Mouse (Mus musculus): ENCODE measurements around the gene Rdh16f2. TPM values are rescaled to one million over a fixed set of nuclear protein-coding genes. Genes with fewer than 3 reads are reported as not detected.
"Not testable (repeated sequence)": the region's sequence is repeated elsewhere in the genome, so short reads cannot be mapped to it uniquely, and the experiment has no call there.

The Rdh16f2 gene
- total RNA-seq, 2 experiments from 2014 or later = not detected

DNA sequence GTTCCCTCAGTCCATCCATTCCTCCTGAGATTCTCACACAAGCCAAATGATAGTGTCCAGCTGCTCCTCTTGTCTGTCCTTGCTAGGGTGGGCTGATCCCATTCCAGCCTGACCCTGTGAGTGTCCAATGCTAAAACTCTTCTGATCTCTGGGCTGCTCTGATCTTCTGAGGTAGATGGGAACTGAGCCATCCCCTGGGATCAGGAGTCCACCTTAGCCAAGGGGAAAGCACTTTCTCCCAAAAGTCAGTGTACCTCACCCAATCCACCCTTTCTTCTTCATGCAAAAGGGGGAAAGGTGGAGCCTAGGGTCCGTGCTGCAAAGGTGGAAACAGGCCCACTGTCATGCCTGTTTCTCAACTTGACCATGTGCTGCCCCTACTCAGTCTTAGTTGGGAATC lies 25.2 kb downstream of the Rdh16f2 start:
- no peak for DNase-seq

DNA sequence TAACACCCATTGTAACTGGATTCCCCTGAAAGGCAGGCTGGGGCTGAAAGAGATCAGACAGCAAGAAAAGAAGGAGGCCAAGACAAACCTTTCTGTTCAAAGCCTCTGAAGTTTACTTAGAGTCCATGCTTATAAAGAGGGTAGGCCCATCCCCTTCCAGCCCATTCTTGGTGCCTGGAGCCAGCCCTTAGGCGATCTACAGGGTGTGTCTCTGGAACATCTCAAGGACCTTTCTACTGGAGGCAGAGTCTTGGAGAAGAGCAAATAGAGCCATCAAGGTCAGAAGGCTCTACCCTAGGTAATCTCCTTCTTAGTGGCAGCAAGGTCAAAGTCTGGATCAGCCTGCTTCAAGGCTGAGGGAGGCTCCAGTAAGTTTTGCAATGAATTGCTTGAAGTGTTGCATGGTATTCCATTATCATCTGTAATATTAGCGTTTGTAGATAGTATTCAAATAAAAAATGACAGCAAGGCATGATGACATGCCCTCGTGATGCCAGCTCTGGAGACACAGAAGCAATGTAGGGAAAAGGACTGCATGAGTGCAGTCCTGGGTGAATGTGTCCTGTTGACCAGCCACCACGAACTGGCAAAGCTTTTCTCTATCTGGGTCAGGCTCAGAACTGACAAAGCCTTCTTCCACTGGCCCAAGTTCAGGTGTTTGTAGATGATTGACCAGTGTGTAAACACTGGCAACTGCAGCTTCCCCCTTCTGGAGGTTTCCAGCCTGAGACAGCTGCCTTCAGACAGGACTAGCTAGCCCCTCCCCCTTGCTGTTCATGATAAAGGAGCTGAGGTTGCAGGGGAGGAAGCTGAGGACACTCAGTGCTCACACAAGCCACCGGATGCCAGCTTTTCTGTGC lies 27.1 kb downstream of the Rdh16f2 start:
- DNase-seq = peak in 1 of 2 experiments; percentile 27

DNA sequence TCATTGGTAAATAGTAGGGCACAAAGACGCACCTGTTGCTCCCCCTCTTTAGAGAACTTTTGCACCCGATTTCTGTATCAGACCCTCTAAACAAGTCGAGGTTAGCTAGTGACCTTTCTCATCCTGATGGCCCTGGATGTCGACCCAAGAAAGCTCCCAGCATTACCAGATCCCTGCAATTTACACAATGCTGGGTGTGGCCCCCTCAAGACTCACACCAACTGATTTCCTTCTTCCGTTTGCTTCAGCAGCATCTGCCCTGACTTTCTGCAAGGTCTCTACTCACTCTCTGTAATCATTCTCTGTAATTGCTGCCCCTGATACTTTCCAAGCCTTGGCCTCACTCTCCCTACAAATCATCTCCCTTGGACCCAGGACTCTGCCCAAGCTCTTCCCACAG lies 30.4 kb downstream of the Rdh16f2 start:
- no peak for DNase-seq

DNA sequence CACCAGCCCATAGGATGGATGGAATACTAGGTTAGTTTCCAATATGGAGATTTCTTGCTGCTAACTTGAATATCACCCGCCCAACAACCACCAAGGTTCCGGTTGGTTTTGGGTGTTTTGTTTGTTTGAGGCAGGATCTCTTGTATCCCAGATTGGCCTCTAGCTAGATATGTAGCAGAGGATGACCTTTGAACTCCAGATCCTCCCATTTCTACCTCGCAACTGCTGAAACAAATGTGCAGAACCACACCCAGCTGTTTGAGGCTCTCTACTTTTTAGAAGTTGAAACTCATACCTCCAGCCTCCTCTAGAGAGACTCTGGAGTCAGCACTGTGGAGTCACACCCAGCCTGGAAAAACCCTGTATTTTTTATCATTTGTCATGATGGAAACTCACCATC lies 31.2 kb downstream of the Rdh16f2 start:
- DNase-seq = no peak

DNA sequence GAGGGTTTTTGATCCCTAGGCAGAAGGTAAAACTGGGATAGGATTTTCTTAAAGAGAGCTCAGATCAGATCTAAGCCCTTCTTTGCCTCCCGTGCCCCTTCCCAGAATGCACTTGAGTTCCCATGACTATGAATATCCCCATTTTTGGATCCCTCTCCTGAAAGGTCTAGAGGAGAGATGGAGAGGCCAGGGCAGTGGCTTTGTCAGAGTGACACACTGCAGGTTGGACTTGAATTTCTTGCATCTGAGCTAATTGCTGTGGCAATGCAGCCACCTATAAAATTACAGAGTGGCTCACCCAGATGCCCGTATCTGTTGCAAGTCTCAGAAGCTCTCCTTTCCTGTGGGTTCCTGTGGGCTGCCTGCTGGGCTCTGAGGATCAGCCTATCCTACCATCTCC lies 31.9 kb downstream of the Rdh16f2 start, which contains the start of gene Sdr9c7:
Gene Sdr9c7, plus strand, starts transcription at position 301 of the 400 bp plus-strand sequence.
- DNase-seq = no peak

DNA sequence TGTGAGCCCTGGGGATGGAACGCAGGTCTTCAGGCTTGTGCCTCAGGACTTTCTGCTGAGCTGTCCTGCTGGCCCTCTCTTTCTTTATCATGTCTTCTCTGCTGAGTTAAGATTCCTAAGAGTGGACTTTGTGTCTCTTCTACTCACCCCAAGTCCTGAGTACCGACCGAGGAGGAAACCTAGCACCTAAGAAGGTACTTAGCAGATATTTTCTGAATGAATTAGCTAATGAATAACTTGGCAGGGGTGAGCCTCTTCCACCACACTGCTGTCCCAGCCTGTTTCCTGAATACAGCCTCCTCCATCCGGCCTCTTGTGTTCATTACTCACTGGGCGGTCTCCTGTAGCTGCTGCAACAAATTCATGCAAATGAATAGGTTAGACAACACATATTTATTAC lies 33.5 kb downstream of the Rdh16f2 start:
- DNase-seq = no peak

DNA sequence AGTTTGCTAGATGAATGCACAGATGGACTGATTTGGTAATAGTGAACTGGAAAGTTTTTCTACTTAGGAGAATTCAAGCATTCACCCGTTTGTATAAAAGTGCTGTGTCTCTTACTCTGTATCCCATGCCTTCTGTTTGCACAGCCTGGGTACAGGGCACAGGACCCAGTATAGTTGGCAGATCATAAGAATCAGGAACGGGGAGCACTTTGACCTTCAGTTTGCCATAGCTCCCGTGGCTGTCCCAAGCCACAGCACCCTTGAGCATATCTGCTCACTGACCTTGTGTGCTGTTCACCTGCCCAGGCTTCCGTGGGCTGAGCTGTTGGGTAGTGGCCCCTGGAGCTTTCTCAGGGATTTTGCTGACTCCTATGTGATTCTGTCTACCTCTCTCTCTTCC lies 35.5 kb downstream of the Rdh16f2 start:
- DNase-seq = no peak

DNA sequence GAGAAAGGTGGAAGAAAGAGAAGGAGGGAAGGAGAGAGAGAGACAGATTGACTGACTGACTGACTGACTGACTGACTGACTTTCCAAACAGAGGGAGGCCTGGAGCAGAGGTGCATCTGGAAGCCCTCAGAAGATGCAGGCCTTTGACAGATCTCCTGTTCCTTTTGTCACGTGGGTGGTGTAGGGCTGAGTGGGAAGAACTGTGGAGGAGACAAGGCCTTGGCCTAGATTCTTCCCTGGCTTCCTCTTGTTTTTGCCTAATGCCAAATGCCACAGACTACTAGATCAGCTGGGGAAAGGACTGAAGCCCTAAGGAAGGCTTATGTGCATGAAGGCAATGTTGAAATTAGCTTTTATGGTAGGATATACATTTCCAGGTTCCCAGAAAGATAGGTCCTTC lies 36.8 kb downstream of the Rdh16f2 start:
- DNase-seq = peak; percentile 55 to 56

DNA sequence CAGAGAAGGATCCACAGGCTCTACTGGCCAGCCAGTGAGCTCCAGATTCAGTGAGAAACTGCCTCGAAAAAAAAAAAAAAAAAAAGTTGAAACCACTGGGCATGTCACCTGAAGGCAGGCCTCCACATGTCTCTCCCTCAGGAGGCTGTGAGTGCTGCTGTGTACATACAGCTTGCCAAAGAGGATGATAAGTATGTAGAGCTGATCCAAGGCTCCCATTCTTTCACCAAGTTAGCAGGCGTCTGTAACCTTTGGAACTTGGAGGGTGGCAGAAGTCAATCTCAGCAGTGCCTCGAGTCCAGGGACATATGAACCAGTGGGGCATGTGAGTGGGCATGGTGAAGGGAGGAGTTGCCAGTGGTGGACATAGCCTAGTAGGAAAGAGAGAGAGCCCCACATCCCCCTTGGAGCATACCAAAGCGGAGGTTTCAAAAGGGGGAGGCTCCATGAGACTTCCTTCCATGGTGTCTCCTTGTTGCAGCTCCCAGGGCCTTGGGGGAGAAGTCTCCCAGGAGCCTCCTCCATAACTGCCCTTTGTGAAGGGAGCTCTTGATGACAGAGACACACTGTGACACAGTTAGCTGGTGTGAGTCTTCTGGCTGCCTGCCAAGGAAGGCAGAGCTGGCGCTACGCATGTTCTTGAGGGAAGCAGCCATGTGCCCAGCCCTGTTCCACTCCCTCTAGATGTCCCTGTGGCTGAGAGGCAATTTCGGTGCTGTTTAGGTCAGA lies 38.6 kb downstream of the Rdh16f2 start:
- peak; percentile 86 to 87 for DNase-seq

DNA sequence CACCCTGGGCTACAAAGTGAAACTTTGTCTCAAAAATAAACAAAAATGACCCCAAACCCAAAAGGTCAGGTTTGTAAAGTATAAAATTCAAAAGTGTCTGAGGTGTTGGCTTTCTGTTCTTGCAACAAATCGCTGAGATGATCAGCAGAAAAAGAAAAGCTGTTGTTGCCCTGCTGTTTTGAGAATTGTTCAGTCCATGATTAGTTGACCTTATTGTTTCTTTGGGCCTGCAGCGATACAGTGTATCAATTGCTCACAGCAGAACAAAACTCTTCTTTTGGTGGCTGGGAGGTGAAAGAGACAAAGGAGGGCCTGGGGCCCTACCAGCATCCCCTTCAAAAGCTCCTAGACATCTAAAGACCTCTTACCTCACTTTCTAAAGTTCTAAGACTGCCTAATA lies 39.9 kb downstream of the Rdh16f2 start:
- DNase-seq = no peak

DNA sequence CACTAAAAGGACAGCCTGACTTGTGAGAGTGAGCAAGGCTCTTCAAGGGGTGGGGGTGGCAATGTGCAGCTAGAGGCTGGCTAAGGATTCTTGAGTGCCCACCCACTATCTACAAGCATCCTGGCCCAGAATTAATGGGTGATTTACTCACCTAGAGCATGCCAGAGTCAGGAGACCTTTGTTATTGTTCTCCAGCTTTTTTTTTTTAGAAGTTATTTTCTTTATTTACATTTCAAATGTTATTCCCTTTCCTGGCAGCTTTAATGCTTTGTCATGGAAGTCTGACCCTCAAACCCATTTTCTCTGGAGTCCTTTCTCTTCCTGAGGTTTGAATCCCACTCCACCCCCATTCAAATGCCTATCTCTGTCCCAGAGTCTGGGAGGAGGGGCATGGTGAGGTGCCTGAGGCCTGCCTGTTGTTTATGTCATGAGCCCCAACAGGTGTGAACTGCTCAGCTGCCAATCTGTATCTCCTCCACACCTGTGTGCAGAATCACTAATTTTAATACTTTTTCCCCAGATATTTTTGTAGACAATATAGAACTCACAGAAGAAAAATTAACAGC lies 41.2 kb downstream of the Rdh16f2 start:
- no peak for DNase-seq

DNA sequence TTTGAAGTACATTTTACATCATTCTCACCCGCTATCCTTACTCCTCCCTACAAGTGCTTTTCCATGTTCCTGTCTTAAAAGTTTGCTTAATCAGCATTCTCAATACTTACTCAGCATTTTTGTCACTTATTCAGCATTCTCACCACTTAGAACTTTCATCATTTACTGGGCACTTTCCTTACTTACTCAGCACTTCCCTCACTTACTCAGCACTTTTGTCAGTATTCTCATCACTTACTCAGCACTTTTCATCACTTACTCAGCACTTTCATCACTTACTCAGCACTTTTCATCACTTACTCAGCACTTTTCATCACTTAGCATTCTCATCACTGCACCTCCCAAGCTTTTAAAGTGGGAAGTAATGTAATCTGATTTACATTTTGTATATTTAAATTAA lies 49.3 kb downstream of the Rdh16f2 start:
- DNase-seq = no peak

DNA sequence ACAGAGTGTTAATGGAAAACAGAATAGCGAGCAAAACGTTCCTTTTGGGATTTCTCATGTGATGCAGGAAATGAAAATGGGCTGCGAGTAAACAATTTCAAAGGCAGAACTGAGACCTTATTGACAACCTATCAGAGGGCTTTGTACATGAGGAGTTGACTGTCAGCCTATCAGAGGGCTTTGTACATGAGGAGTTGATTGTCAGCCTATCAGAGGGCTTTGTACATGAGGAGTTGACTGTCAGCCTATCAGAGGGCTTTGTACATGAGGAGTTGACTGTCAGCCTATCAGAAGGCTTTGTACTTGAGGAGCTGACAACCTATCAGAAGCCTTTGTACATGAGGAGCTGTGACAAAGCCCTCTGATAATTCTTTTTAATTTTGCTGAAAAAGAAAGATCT lies 50.9 kb downstream of the Rdh16f2 start:
- DNase-seq = not testable (repeated sequence)

DNA sequence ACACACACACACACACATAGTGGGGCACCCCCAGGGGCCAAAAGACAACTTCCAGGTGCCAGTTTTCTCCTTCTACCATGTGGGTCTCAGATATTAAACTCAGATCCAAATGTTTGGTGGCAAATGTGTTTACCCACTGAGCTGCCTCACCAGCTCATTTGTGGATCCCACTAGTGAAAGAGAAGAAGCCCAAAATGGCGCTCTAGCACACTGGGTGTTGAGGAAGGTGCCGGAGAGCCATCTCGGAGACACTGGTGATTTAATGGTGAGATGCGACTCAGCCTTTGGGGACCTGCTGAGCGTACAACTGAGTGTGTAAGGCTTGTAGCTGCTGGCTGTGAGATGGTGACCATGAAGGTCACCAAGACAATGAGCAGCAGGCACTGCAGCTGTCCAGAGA lies 51.4 kb downstream of the Rdh16f2 start:
- no peak for DNase-seq

DNA sequence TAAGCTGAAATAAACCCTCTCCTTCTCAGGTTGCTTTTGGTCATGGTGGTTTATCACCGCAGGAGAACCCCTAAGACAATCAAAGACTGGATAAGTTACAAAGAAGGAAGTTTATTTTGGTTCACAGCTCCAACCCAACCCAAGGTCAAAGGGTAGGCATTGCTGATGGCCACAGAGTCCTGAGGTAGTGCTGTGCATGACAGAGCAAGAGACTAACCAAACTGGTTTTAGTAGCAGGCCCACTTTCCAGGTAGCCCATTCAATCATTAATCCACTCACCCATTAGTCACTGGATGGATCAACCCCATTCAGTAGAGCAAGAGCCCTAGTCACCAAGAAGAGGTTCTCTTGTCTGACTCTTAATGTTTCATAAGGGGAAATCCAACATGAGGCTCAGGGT lies 56.0 kb downstream of the Rdh16f2 start:
- no peak for DNase-seq

DNA sequence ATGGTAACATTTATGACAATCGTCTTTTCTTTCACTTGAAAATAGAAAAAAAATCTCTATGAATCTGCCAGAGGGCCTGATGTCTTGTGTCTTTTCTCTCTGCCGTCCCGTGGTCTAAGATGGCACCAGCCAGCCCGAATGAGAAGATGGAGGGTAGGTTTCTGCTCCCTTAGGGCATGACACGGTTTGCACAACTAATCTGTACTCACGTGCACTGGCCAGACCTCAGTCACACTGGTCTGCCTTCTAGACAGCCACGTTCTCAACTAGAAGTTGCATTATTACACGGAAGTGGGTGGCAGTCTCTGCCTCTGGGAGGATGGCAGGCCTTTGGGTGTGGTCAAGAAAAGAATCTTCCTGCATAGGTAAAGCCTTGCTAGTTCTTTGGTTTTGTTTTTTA lies 56.8 kb downstream of the Rdh16f2 start:
- DNase-seq = no peak

DNA sequence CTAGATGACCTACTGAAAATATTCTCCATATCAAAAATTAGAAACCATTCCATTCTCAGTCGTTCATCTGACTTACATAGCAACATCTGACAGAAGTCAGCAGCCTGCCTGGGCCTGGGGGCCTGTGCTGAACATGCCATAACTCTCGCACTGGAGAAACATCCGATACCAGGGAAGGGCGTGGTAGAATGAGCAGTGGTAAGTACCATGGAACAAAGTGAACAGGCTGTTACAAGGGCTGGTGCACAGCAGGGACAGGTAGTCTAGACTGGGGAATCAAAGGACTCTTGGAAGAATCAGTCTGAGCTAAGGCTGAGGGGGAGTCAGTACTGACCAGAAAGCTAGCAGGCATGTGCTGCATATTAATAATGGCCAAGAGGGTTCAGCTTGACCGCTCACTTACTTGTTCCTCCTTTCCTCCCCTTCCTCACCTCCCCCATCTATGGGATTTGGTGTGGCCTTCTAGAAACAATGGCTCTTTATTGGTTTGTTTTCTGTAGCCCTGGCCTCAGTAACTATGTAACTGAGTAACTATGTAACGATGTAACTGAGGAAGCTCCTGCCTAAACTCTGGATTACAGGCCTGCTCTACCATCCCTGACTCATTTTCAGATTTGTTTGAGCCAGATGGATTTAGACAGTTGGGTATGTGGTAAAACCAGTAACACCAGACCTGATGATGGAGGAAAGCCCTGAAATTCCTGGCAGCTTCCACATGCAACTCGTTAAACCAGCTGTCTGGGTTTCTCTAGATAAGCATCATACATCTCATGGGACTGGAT lies 58.5 kb downstream of the Rdh16f2 start:
- DNase-seq = no peak

Other genes with a start within 250 kb of the Rdh16f2 start
- gene Lrp1, start 245.3 kb upstream of the Rdh16f2 start, total RNA-seq (2021) = 100 to 1,000 TPM; 192 to 251 TPM
- gene Stat6, start 223.5 kb upstream of the Rdh16f2 start, total RNA-seq (2021) = 10 to 100 TPM; 93.2 to 99.8 TPM
- 1 to 10 TPM; 6.5 to 7.3 TPM for gene Nemp1, start 199.6 kb upstream of the Rdh16f2 start, total RNA-seq (2021)
- gene Nab2, start 197.9 kb upstream of the Rdh16f2 start, total RNA-seq (2021) = 10 to 100 TPM; 19.7 to 32.0 TPM
- gene Myo1a, start 161.3 kb upstream of the Rdh16f2 start, total RNA-seq (2021) = 10 to 100 TPM in 1 of 2 experiments, under 1 TPM in 1; 0.95 to 13.8 TPM
- under 1 TPM in 1 of 2 experiments, not detected in 1; 0.43 TPM for gene Tac2, start 142.0 kb upstream of the Rdh16f2 start, total RNA-seq (2021)
- gene Zbtb39, start 126.9 kb upstream of the Rdh16f2 start, total RNA-seq (2021) = 10 to 100 TPM; 10.2 to 12.7 TPM
- gene Gpr182, start 114.7 kb upstream of the Rdh16f2 start, total RNA-seq (2021) = 10 to 100 TPM in 1 of 2 experiments, 1 to 10 TPM in 1; 7.3 to 10.9 TPM
- 1 to 10 TPM in 1 of 2 experiments, under 1 TPM in 1; 0.63 to 1.2 TPM for gene Rdh1, start 106.8 kb upstream of the Rdh16f2 start, total RNA-seq (2021)
- 1 to 10 TPM; 1.2 to 2.3 TPM for gene Rdh16f1, start 106.7 kb upstream of the Rdh16f2 start, total RNA-seq (2021)
- under 1 TPM in 1 of 2 experiments, not detected in 1; 0.36 TPM for gene Rdh9, start 90.1 kb upstream of the Rdh16f2 start, total RNA-seq (2021)
- gene Rdh16, start 65.3 kb upstream of the Rdh16f2 start, total RNA-seq (2021) = under 1 TPM; 0.43 to 0.53 TPM
- gene Rdh19, start 16.5 kb upstream of the Rdh16f2 start, total RNA-seq (2021) = under 1 TPM in 1 of 2 experiments, not detected in 1; 0.23 TPM
- under 1 TPM in 1 of 2 experiments, not detected in 1; 0.40 TPM for gene Rdh7, start 22.3 kb downstream of the Rdh16f2 start, total RNA-seq (2021)
- gene Sdr9c7, start 32.0 kb downstream of the Rdh16f2 start, total RNA-seq (2021) = under 1 TPM; 0.56 to 0.76 TPM
- gene Hsd17b6, start 141.1 kb downstream of the Rdh16f2 start, total RNA-seq (2021) = under 1 TPM in 1 of 2 experiments, not detected in 1; 0.23 TPM
- 1 to 10 TPM; 4.2 to 4.5 TPM for gene Prim1, start 148.7 kb downstream of the Rdh16f2 start, total RNA-seq (2021)
- gene Naca, start 169.1 kb downstream of the Rdh16f2 start, total RNA-seq (2021) = 100 to 1,000 TPM; 638 to 655 TPM
- gene Ptges3, start 192.5 kb downstream of the Rdh16f2 start, total RNA-seq (2021) = 100 to 1,000 TPM; 182 to 237 TPM
- 1,000 to 10,000 TPM; 2,942 to 3,172 TPM for gene Atp5b, start 216.8 kb downstream of the Rdh16f2 start, total RNA-seq (2021)
- gene Baz2a, start 225.1 kb downstream of the Rdh16f2 start, total RNA-seq (2021) = 10 to 100 TPM; 43.6 to 50.3 TPM

Data from adrenal gland, postnatal 36 days (tissue).